Mouse (Mus musculus): ENCODE measurements around the gene Wdtc1. TPM values are rescaled to one million over a fixed set of nuclear protein-coding genes. Genes with fewer than 3 reads are reported as not detected.

The Wdtc1 gene
- polyA plus RNA-seq, 1 experiment from 2014 or later: 24.2 TPM

DNA sequence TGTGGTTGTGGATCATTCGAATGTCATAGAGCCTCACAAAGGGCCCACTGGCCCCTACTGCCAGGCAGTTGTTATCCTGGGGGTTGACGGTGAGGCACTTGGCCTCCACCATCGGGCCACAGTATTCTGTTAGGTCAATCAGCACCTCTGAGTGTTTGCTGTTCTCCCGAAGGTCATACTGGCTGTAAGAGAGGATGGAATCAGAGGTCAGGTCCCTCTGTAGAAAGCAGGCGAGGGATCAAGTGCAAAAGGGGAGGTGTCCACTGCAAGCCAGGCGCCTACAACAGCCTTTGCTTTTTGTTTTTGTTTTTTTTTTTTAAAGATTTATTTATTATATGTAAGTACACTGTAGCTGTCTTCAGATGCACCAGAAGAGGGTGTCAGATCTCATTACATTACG, 47.5 kb downstream of the Wdtc1 start:
- no peak for ATAC-seq (ENCODE audit: low FRiP score, low read depth)

DNA sequence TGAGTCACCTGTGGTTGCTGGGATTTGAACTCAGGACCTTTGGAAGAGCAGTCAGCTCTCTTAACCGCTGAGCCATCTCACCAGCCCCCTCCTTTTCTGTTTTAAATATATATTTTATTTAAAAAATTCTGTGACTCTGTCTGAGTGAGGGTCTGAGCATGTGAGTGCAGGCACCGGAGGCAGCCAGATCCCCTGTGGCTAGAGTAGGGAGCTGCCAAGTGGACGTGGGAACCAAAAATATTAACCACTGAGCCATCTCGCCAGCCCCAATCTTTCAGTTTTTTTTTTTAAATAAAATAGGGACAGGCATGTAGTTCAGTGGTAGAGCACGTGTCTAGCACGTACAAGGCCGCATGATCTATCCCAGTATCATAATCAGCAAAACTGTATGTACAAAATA, 48.5 kb downstream of the Wdtc1 start:
- H3K27ac ChIP-seq (replicated peaks): no peak overlapping the region
- no peak overlapping the region for H3K4me3 ChIP-seq
- H3K27me3 ChIP-seq: no peaks in the 10 kb centered on the region
- no peaks in the 10 kb centered on the region for H3K4me1 ChIP-seq
- H3K4me2 ChIP-seq (replicated peaks): no peak overlapping the region
- peaks cover 36% of the 10 kb centered on the region for H3K36me3 ChIP-seq
- 94% methylated on average over 7 of the region's 7 CpGs for WGBS
- ATAC-seq (ENCODE audit: low FRiP score, low read depth): no peak
- no peaks in the 10 kb centered on the region for H3K9me3 ChIP-seq
- H3K9ac ChIP-seq (replicated peaks): no peak overlapping the region

More for the DNA sequence above, 47.5 kb downstream of the Wdtc1 start:
- H3K36me3 ChIP-seq: peaks cover 25% of the 10 kb centered on the region
- WGBS: 92% methylated on average over 7 of the region's 7 CpGs
- no peaks in the 10 kb centered on the region for H3K27me3 ChIP-seq
- H3K4me3 ChIP-seq: no peak overlapping the region
- no peaks in the 10 kb centered on the region for H3K4me1 ChIP-seq
- H3K4me2 ChIP-seq (replicated peaks): no peak overlapping the region
- H3K9ac ChIP-seq (replicated peaks): no peak overlapping the region
- no peaks in the 10 kb centered on the region for H3K9me3 ChIP-seq
- no peak overlapping the region for H3K27ac ChIP-seq (replicated peaks)

DNA sequence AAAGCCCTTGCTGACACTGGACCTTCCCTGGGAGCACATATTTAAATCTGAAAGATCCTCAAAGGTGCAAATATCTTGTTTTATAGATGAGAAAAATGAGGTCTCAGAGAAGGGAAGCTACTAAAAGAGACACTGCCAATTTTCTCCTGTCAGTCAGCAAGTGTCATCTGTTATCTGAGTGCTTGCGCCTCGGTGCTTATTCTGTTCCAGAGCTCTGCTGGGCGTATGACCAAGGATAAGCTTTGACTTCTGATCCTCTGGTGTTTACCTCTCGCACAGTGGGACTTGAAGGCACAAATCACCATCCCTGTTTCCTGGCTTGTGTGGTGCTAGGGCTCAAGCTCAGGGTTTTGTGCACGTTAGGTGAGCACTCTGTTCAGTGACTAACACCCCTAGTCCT, 50.6 kb downstream of the Wdtc1 start:
- WGBS: 86% methylated on average over 5 of the region's 5 CpGs
- no peaks in the 10 kb centered on the region for H3K27me3 ChIP-seq
- no peaks in the 10 kb centered on the region for H3K9me3 ChIP-seq
- no peak overlapping the region for H3K4me2 ChIP-seq (replicated peaks)
- ATAC-seq (ENCODE audit: low FRiP score, low read depth): no peak
- no peak overlapping the region for H3K9ac ChIP-seq (replicated peaks)
- no peak overlapping the region for H3K4me3 ChIP-seq
- peaks cover 36% of the 10 kb centered on the region for H3K36me3 ChIP-seq
- no peak overlapping the region for H3K27ac ChIP-seq (replicated peaks)
- peaks cover 7% of the 10 kb centered on the region for H3K4me1 ChIP-seq

DNA sequence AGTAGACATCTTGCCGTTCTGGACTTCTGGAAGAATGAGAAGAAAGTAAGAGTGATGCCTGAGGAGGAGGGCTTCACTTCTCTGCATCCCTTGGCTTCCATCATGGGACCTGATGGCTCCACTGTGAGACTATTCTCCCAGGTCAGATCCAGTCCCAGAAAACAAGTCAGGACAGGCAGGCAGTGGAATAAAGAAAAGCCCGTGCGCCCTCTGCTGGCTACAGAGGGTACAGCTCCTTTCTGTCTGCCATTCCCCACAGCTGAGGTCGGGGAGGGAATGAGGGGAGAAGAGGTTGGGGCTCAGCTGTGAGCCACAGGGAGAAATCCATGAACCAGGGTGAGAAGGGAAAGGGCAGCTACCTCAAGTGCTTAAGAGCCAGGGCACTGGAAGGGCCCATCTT, 51.5 kb downstream of the Wdtc1 start:
- no peaks in the 10 kb centered on the region for H3K27me3 ChIP-seq
- H3K36me3 ChIP-seq: peaks cover 36% of the 10 kb centered on the region
- H3K27ac ChIP-seq (replicated peaks): 0 out of 2 replicates have a peak overlapping the region, but pooled peaks have one; percentile 15
- peaks cover 12% of the 10 kb centered on the region for H3K4me1 ChIP-seq
- H3K4me3 ChIP-seq: no peak overlapping the region
- H3K9ac ChIP-seq (replicated peaks): no peak overlapping the region
- 25% methylated on average over 4 of the region's 4 CpGs for WGBS
- 0 out of 2 replicates have a peak, but pooled peaks have one; percentile 21 for ATAC-seq (ENCODE audit: low FRiP score, low read depth)
- H3K9me3 ChIP-seq: no peaks in the 10 kb centered on the region
- H3K4me2 ChIP-seq (replicated peaks): no peak overlapping the region

DNA sequence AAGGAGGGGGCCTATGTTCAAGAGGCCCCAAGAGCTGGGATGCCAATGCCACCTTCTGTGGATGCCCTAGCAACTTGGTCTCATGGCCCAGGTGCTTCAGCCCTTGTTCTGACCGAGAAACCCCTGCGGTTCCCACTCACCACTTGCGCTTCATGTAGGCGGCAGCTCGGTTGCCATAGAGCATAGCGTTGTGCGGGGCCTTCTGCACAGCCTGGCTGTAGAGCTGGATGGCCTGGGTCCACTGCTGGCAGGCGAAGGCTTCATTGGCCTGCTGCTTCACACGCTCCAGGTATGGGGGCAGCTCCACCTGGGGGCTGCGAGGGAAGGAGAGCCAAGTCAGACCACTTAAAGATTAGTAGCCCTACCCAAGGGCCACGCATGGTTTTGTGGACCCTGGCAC, 52.9 kb downstream of the Wdtc1 start:
- Histone ChIP-seq H3K27me3 (no peaks in the 10 kb centered on the region), H3K9me3 (no peaks in the 10 kb centered on the region), H3K4me1 (peaks cover 12% of the 10 kb centered on the region), H3K9ac (replicated peaks) (no peak overlapping the region), H3K27ac (replicated peaks) (no peak overlapping the region), H3K4me3 (no peak overlapping the region), H3K4me2 (replicated peaks) (no peak overlapping the region), H3K36me3 (peaks cover 41% of the 10 kb centered on the region)
- ATAC-seq (ENCODE audit: low FRiP score, low read depth): no peak
- 89% methylated on average over 11 of the region's 11 CpGs for WGBS

DNA sequence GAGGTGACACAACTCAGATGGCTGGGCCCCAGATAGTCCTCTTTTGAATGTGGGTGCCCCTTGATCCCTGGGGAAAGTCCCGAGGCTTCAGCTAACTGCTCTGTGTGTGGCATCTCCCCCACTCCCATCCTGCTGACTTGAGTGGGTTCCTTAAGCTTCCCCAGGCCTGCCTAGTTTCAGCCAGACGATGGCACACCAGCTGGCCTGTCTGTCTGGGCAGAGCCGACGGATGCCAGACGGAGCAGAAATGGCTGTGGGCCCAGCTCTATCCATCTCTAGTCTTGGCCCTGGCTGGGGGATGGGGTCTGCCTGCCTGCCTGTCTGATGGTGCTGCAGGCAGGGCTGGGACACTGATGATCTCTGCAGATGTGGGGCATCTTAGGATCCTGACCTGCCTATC, 53.6 kb downstream of the Wdtc1 start:
- H3K27ac ChIP-seq (replicated peaks): 0 out of 2 replicates have a peak overlapping the region, but pooled peaks have one; percentile 12
- H3K4me1 ChIP-seq: peaks cover 12% of the 10 kb centered on the region
- H3K4me2 ChIP-seq (replicated peaks): no peak overlapping the region
- 80% methylated on average over 5 of the region's 5 CpGs for WGBS
- H3K27me3 ChIP-seq: peaks cover 5% of the 10 kb centered on the region; the same call in 1 of the 2 replicates
- no peaks in the 10 kb centered on the region for H3K9me3 ChIP-seq
- no peak for ATAC-seq (ENCODE audit: low FRiP score, low read depth)
- H3K4me3 ChIP-seq: no peak overlapping the region
- H3K9ac ChIP-seq (replicated peaks): no peak overlapping the region
- H3K36me3 ChIP-seq: peaks cover 48% of the 10 kb centered on the region

DNA sequence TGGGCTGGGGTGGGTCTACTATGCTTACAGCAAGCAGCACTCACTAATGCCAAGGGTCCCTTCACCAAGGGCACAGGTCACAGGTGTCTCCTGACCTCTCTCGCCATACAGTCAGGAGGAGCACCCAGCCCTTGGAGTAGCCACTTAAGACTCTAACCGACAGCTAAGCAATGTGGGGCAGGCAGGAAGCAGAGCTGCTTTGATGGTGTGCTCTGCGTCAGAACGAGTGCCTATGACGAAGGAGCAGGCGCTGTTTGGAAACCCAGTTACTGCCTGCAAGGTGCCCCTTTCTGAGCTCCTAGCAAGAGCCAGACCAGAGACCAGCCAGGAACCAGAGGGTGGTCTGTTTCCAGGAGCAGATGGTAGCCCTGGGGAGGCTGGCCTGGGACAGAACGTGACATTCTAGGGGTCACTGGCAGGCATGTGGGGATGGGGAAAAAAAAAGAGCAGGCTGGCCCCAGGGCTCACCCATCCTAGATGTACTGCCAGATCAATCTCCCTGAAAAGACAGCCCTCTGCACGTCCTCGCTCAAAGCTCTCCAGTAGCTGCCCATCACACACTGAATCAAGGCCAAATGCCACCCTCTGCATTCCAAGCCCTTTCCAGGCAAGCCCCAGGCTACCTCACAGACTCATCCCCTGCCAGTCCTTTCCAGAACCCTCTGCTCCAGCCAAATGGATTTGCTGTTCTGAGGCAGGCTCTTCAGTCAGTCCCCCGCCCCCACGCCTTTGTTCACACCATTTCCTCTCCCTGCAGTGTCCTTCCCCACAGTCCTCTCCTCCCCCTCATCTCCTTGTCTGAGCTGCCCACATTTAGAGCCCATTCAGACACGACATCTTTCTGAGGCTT, 54.5 kb downstream of the Wdtc1 start:
- Histone ChIP-seq H3K9ac (replicated peaks) (peak overlapping the region; percentile 7; the same call in 1 of the 2 replicates), H3K27ac (replicated peaks) (peak overlapping the region; percentile 55), H3K4me3 (no peak overlapping the region), H3K4me2 (replicated peaks) (no peak overlapping the region), H3K9me3 (no peaks in the 10 kb centered on the region), H3K4me1 (peaks cover 19% of the 10 kb centered on the region), H3K36me3 (peaks cover 49% of the 10 kb centered on the region), H3K27me3 (peaks cover 12% of the 10 kb centered on the region; the same call in 1 of the 2 replicates)
- 36% methylated on average over 12 of the region's 12 CpGs for WGBS
- ATAC-seq (ENCODE audit: low FRiP score, low read depth): no peak

DNA sequence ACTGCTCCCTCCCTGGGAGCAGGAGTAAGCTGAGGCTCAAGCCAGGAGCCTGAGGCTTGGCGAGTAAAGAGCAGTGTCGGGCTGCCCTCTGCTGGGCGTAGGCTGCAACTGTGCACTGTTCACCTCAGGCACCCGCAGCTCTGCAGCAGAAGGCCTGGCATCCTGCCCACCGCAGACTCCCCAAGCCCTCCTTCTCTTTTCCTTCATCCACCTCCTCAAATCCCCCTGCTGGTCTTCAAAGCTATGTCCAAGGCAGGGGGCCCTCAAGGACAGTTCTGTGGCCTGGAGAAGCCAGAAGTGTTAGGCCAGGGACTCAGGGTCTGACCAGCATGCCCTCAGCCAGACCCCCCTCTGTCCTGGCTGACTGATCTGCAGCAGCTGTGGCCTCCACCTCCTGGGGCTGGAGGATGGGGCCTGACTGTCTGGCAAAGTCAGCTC, 55.5 kb downstream of the Wdtc1 start:
- Histone ChIP-seq H3K9me3 (no peaks in the 10 kb centered on the region), H3K27ac (replicated peaks) (peak overlapping the region; percentile 55), H3K4me1 (peaks cover 28% of the 10 kb centered on the region), H3K27me3 (peaks cover 12% of the 10 kb centered on the region; the same call in 1 of the 2 replicates), H3K4me2 (replicated peaks) (no peak overlapping the region), H3K9ac (replicated peaks) (peak overlapping the region; percentile 26), H3K4me3 (no peak overlapping the region), H3K36me3 (peaks cover 49% of the 10 kb centered on the region)
- ATAC-seq (ENCODE audit: low FRiP score, low read depth): peak; percentile 81
- WGBS: 8% methylated on average over 5 of the region's 5 CpGs

DNA sequence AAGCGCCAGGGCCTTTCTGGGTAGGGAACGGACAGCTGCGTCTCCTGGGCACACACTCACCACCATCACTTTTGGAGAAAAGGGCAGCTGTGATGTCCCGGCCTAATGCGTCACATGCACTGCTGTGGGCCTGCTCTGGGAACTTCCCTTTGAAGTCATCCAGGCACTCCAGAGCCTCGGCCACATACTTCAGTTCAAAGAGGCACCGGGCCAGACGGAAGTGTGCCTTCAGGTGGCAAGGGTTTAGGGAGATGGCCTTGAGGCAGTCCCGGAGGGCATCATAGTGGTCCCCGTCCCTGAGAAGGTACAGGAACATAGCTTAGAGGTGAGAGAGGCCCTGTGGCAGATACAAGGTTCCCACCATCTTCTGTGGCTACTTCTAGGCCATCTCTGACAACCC, 55.9 kb downstream of the Wdtc1 start:
- H3K27ac ChIP-seq (replicated peaks): no peak overlapping the region
- 71% methylated on average over 10 of the region's 10 CpGs for WGBS
- ATAC-seq (ENCODE audit: low FRiP score, low read depth): no peak

DNA sequence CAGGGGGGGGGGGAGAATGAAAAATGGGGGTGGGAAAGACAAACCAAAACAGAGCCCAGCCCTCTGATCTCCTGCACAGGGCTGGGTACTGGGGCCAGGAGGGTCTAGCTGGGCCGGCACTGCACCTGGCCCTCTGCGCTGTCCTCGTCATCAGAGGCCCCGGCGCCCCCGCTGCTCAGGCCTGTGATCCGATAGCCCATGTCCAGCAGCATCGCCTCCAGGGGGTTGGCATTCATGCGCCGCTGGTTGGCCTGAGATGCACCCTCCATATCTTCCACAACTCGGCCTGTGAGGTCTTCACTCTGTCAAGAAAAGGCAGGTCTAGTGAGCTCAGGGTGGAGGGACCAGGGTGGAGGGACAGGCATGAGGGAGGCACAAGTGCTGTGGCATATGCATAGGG, 59.2 kb downstream of the Wdtc1 start:
- peak overlapping the region; percentile 43 for H3K9ac ChIP-seq (replicated peaks)
- no peak overlapping the region for H3K4me2 ChIP-seq (replicated peaks)
- H3K36me3 ChIP-seq: peaks cover 23% of the 10 kb centered on the region
- no peak overlapping the region for H3K4me3 ChIP-seq
- H3K27me3 ChIP-seq: peaks cover 12% of the 10 kb centered on the region; the same call in 1 of the 2 replicates
- peaks cover 35% of the 10 kb centered on the region for H3K4me1 ChIP-seq
- ATAC-seq (ENCODE audit: low FRiP score, low read depth): no peak
- peak overlapping the region; percentile 68; the same call in 1 of the 2 replicates for H3K27ac ChIP-seq (replicated peaks)
- no peaks in the 10 kb centered on the region for H3K9me3 ChIP-seq
- WGBS: 22% methylated on average over 10 of the region's 11 CpGs

More for the DNA sequence above, 55.9 kb downstream of the Wdtc1 start:
- Histone ChIP-seq H3K36me3 (peaks cover 49% of the 10 kb centered on the region), H3K9ac (replicated peaks) (no peak overlapping the region), H3K4me1 (peaks cover 33% of the 10 kb centered on the region), H3K9me3 (no peaks in the 10 kb centered on the region), H3K4me3 (no peak overlapping the region), H3K27me3 (peaks cover 12% of the 10 kb centered on the region; the same call in 1 of the 2 replicates), H3K4me2 (replicated peaks) (no peak overlapping the region)

DNA sequence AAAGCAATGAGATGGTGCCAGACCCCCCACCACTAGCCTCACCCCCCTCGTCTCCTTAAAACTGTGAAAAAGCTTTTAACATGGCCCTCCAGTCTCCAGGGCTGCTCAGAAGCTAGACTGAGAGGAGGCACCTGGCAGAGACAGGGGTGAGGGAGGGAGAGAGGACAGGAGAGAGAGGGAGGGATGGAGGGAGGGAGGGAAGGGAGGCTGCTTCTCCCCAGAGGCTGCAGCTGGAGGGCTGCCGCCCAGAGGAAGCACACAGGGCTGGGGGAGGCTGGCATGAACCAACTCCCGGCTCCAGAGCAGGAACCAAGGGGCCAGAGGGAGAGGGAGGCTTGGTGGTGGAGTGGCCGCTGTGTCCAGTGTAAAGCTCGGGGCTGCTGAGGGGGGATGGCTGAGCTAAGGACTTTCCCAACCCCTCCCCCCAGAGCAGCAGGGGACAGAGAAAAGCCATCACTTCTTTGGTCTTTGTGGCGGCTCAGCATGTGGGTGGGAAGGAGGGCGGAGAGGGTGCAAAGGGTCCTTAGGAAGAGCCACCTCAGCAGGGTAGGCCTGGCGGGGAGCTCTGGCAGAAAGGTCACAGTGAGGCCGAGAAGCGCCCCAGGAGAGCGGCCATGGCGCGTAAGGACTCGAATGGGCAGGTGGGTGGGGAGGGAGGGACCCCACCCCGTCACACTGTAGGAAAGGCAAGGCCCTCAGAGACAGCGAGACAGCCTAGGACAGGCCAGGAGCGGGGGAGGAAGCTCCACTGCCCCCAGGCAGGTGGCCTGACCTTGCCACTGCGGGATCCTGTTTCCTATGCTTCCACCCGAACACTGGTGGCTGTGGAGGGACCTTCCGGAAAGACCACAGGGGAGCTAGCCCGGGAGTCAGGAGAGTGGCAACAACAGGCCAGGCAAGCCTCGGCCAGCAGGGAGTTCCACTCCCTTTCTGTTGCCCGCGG, 60.1 kb downstream of the Wdtc1 start:
- peak; percentile 46; the same call in 1 of the 2 replicates for ATAC-seq (ENCODE audit: low FRiP score, low read depth)
- H3K27ac ChIP-seq (replicated peaks): peak overlapping the region; percentile 68
- peak overlapping the region; percentile 28 for H3K4me2 ChIP-seq (replicated peaks)
- H3K4me3 ChIP-seq: no peak overlapping the region
- peaks cover 12% of the 10 kb centered on the region; the same call in 1 of the 2 replicates for H3K27me3 ChIP-seq
- H3K9me3 ChIP-seq: no peaks in the 10 kb centered on the region
- peaks cover 33% of the 10 kb centered on the region for H3K4me1 ChIP-seq
- H3K9ac ChIP-seq (replicated peaks): peak overlapping the region; percentile 43
- WGBS: 8% methylated on average over 23 of the region's 24 CpGs
- peaks cover 23% of the 10 kb centered on the region for H3K36me3 ChIP-seq
